Mouse (Mus musculus): ENCODE measurements around the gene Zfand2b.

DNA sequence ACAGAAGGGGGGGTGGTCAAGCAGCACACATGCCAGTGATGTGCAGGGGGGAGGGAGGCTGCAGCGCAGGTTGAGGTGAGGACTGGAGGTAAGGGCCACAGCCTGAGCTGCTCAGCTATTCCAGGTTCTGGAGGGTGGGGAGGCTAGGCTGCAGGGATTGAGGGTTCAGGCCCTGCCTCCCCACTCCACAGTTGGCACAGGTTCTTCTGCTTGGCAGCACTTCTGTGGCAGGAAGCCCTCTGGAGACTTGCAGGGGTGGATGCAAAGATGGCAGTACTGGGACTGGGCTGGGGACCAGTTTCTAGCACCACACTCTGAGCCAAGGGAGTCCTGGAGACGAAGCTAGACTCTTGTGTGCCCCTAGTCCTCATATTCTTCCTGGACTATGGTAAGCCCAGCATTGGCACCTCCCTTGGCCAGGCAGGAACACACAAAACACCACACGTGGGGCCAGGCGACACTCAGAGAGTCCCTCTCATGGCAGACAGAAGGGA lies 13.0 kb downstream of the Zfand2b start:
- TF ChIP-seq POLR2A (IDR thresholded peaks at IDR 0.05; ENCODE audit: insufficient read depth, low read depth, low read length) (no peak), CTCF (IDR thresholded peaks at IDR 0.05) (no peak), EP300 (IDR thresholded peaks at IDR 0.05; ENCODE audit: insufficient read depth, low read depth, low read length) (no peak)

Data from heart, adult 2 months (tissue).